Mouse (Mus musculus) kidney, postnatal 36 days (tissue): ENCODE data around the gene Muc16.

Experiments
- DNase-seq, 2 experiments: peaks; one replicate each; pipeline ENCODE4 v3.0.0; 2021 to 2022; ENCODE audit warnings: mixed read lengths in 2 of 2

Gene Muc16

GRCm38 (mm10) chr9:18674480-18675154 is at the start of gene Muc16:
TSS of gene Muc16 (minus strand) at chr9:18674530.
- DNase-seq = no peak

GRCm38 (mm10) chr9:18722712-18723099 is 48.4 kb upstream of the Muc16 start:
- no peak for DNase-seq

- DNase-seq = no peak
These were observed 47.8 kb upstream of the Muc16 start for GRCm38 (mm10) chr9:18721931-18722711.

GRCm38 (mm10) chr9:18721011-18721410 is 46.7 kb upstream of the Muc16 start:
- DNase-seq = no peak

- no peak for DNase-seq
These were observed 31.3 kb upstream of the Muc16 start for GRCm38 (mm10) chr9:18705628-18706027.

GRCm38 (mm10) chr9:18598366-18598765 is 76.0 kb downstream of the Muc16 start:
- no peak for DNase-seq

GRCm38 (mm10) chr9:18508098-18508497 is 166.2 kb downstream of the Muc16 start:
- DNase-seq = no peak

- no peak for DNase-seq
These were observed 196.2 kb downstream of the Muc16 start, which contains the start of the genes Zfp558 and Mbd3l1 for GRCm38 (mm10) chr9:18478168-18478567. TSS of gene Zfp558 (minus strand) at chr9:18478268. TSS of gene Mbd3l1 (plus strand) at chr9:18478359.

GRCm38 (mm10) chr9:18473324-18474128 is 200.8 kb downstream of the Muc16 start:
- DNase-seq = peak; percentile 50 to 79

GRCm38 (mm10) chr9:18468005-18468404 is 206.3 kb downstream of the Muc16 start:
- DNase-seq = no peak

- no peak for DNase-seq
These were observed 207.0 kb downstream of the Muc16 start for GRCm38 (mm10) chr9:18467350-18467749.

GRCm38 (mm10) chr9:18456520-18456919 is 217.8 kb downstream of the Muc16 start:
- DNase-seq = no peak
